Mouse (Mus musculus) MEL (cell line): ENCODE measurements around the gene Tom1l2. TPM values are rescaled to one million over a fixed set of nuclear protein-coding genes. Genes with fewer than 3 reads are reported as not detected.
A peak's percentile ranks its signal among the peaks of the same experiment; 100 is the strongest.

Experiments used
- DNase-seq: peaks from one replicate; pipeline ENCODE4 v3.0.0; 2011; ENCODE audit warnings: low read depth, low spot score
- H3K27ac ChIP-seq: 2 replicates; pipeline ENCODE4 v1.5.1; 2012; ENCODE audit warnings: low read depth, mild to moderate bottlenecking, control low read depth, low read length, moderate library complexity; ENCODE audit not compliant: control insufficient read depth
- H3K27me3 ChIP-seq, 2 experiments: fragments of 150-350 bp in 1 of 2; sonication (generic) in 1 of 2; 2 replicates each; pipeline ENCODE4 v1.6.1; 2012; ENCODE audit warnings: low read length in 2 of 2, mild to moderate bottlenecking in 2 of 2, improper control_type of control experiment in 1 of 2, moderate library complexity in 1 of 2; ENCODE audit not compliant: insufficient read depth in 2 of 2, control insufficient read depth in 1 of 2
- H3K36me3 ChIP-seq, 2 experiments: 2 replicates each; pipeline ENCODE4 v1.6.1; 2012 to 2014; ENCODE audit warnings: low read length in 2 of 2, improper control_type of control experiment in 1 of 2, inconsistent platforms in 1 of 2, mild to moderate bottlenecking in 1 of 2; ENCODE audit not compliant: insufficient read depth in 2 of 2, control insufficient read depth in 1 of 2
- H3K4me1 ChIP-seq, 2 experiments: fragments of 150-350 bp in 1 of 2; sonication (generic) in 1 of 2; 2 replicates each; pipeline ENCODE4 v1.6.1; 2012; ENCODE audit warnings: low read length in 2 of 2, improper control_type of control experiment in 1 of 2, mild to moderate bottlenecking in 1 of 2; ENCODE audit not compliant: insufficient read depth in 2 of 2, control insufficient read depth in 1 of 2
- H3K4me3 ChIP-seq, 2 experiments: fragments of 150-350 bp in 1 of 2; sonication (generic) in 1 of 2; 2 replicates each; pipeline ENCODE4 v1.5.1; 2012; ENCODE audit warnings: low read depth in 2 of 2, low read length in 2 of 2, mild to moderate bottlenecking in 2 of 2, moderate library complexity in 2 of 2, control low read depth in 1 of 2, improper control_type of control experiment in 1 of 2; ENCODE audit not compliant: control insufficient read depth in 1 of 2, insufficient read depth in 1 of 2
- H3K79me2 ChIP-seq: 2 replicates; pipeline ENCODE4 v1.6.1; 2012; ENCODE audit warnings: mild to moderate bottlenecking, low read length, moderate library complexity; ENCODE audit not compliant: control insufficient read depth, poor library complexity, insufficient read depth
- H3K9ac ChIP-seq: 2 replicates; pipeline ENCODE4 v1.6.1; 2012; ENCODE audit warnings: low read depth, mild to moderate bottlenecking, control low read depth, low read length, moderate library complexity; ENCODE audit not compliant: control insufficient read depth, poor library complexity, severe bottlenecking
- H3K9me3 ChIP-seq: fragments of 150-350 bp; sonication (generic); replicated peaks from 2 replicates; pipeline ENCODE4 v1.6.1; 2012; ENCODE audit warnings: mild to moderate bottlenecking, low read length, improper control_type of control experiment, moderate library complexity; ENCODE audit not compliant: insufficient read depth
- CHD2 ChIP-seq: IDR thresholded peaks from 2 replicates; pipeline ENCODE4 v1.6.1; 2011; ENCODE audit warnings: low read length, improper control_type of control experiment
- E2F4 ChIP-seq: IDR thresholded peaks from 2 replicates; pipeline ENCODE4 v1.6.1; 2011; ENCODE audit warnings: low read depth, low read length, improper control_type of control experiment, borderline replicate concordance
- HCFC1 ChIP-seq: IDR thresholded peaks from 2 replicates; pipeline ENCODE4 v1.6.1; 2012; ENCODE audit warnings: low read depth, mild to moderate bottlenecking, inconsistent platforms, low read length, improper control_type of control experiment, moderate library complexity
- MAX ChIP-seq: IDR thresholded peaks from 2 replicates; pipeline ENCODE4 v1.6.1; 2011; ENCODE audit warnings: low read length, improper control_type of control experiment
- MXI1 ChIP-seq: IDR thresholded peaks from 2 replicates; pipeline ENCODE4 v1.6.1; 2011; ENCODE audit warnings: mild to moderate bottlenecking, low read depth, low read length, improper control_type of control experiment
- POLR2A ChIP-seq, 2 experiments: IDR thresholded peaks; 2 replicates each; pipeline ENCODE4 v1.6.1; 2011 to 2012; ENCODE audit warnings: low read length in 2 of 2, mild to moderate bottlenecking in 2 of 2, control low read depth in 1 of 2, improper control_type of control experiment in 1 of 2, low read depth in 1 of 2, moderate library complexity in 1 of 2; ENCODE audit not compliant: control insufficient read depth in 1 of 2, insufficient read depth in 1 of 2, poor library complexity in 1 of 2
- USF1 ChIP-seq: IDR thresholded peaks from 2 replicates; pipeline ENCODE4 v1.6.1; 2014; ENCODE audit warnings: low read depth, mild to moderate bottlenecking, inconsistent platforms, low read length, improper control_type of control experiment, moderate library complexity
- ZMIZ1 ChIP-seq: IDR thresholded peaks from 2 replicates; pipeline ENCODE4 v1.6.1; 2012; ENCODE audit warnings: low read depth, mild to moderate bottlenecking, inconsistent platforms, low read length, improper control_type of control experiment, moderate library complexity
- ZNF384 ChIP-seq: IDR thresholded peaks from 2 replicates; pipeline ENCODE4 v1.6.1; 2012; ENCODE audit warnings: low read depth, mild to moderate bottlenecking, inconsistent platforms, low read length, improper control_type of control experiment
- polyA plus RNA-seq, 2 experiments: library from polyadenylated mRNA; stranded (reverse) in 1 of 2; unstranded in 1 of 2; fragments of >175 nt in 1 of 2; fragments of >200 nt in 1 of 2; gene quantifications; 2 replicates each; pipeline versions ENCODE4 v1.2.1 to v1.2.4; 2012; ENCODE audit warnings: low replicate concordance in 2 of 2, low read depth in 1 of 2; ENCODE audit not compliant: insufficient read length in 2 of 2, insufficient read depth in 1 of 2, missing spikeins in 1 of 2
- total RNA-seq: library from RNA; depleted of rRNA; stranded (reverse); fragments of 300-350 nt; gene quantifications from 2 replicates; pipeline ENCODE4 v1.2.3, GENCODE M21; 2012

Tom1l2 gene
- total and polyA plus RNA-seq, 3 experiments: 6.8 to 12.2 TPM; not detected in 1

- H3K9me3 ChIP-seq: no peaks in the 10 kb centered on the region
- H3K9ac ChIP-seq: no peak overlapping the region
- H3K27ac ChIP-seq: no peak overlapping the region
- H3K79me2 ChIP-seq: peaks cover 33% of the 10 kb centered on the region
- no peaks in the 10 kb centered on the region for H3K27me3 ChIP-seq
- peaks cover 4 to 18% of the 10 kb centered on the region in 2 experiments; a peak in 3 of 4 replicates for H3K4me1 ChIP-seq
- TF ChIP-seq POLR2A (IDR thresholded peaks at IDR 0.05; ENCODE audit: control insufficient read depth in 1 of 2, insufficient read depth in 1 of 2, low read depth in 1 of 2, low read length in 2 of 2, poor library complexity in 1 of 2) (peak in 1 of 2 experiments; percentile 10; a peak in 1 of 4 replicates), E2F4 (no peak)
- no peak for DNase-seq
- peaks cover 11 to 33% of the 10 kb centered on the region in 2 experiments for H3K36me3 ChIP-seq
- H3K4me3 ChIP-seq: no peak overlapping the region
These were observed 147.7 kb downstream of the Tom1l2 start for GRCm38 (mm10) chr11:60205026-60205425.

- DNase-seq: no peak
These were observed 149.7 kb downstream of the Tom1l2 start for GRCm38 (mm10) chr11:60202710-60203638.

GRCm38 (mm10) chr11:60200384-60200783, 152.3 kb downstream of the Tom1l2 start:
- H3K4me3 ChIP-seq: no peak overlapping the region
- no peaks in the 10 kb centered on the region for H3K27me3 ChIP-seq
- no peaks in the 10 kb centered on the region for H3K4me1 ChIP-seq
- no peak for DNase-seq
- H3K9ac ChIP-seq: no peak overlapping the region
- H3K9me3 ChIP-seq: no peaks in the 10 kb centered on the region
- H3K79me2 ChIP-seq: no peaks in the 10 kb centered on the region
- H3K27ac ChIP-seq: no peak overlapping the region
- peaks cover 0 to 29% of the 10 kb centered on the region in 2 experiments; a peak in 2 of 4 replicates for H3K36me3 ChIP-seq
- TF ChIP-seq ZNF384 (no peak), HCFC1 (no peak), ZMIZ1 (0 out of 2 replicates have a peak, but pooled peaks have one; percentile 48)
- TF ChIP-seq, all 39 proteins: peak for 1

More at GRCm38 (mm10) chr11:60202710-60203638, 149.7 kb downstream of the Tom1l2 start:
- H3K36me3 ChIP-seq: peaks cover 0 to 38% of the 10 kb centered on the region in 2 experiments; a peak in 2 of 4 replicates
- no peak overlapping the region for H3K9ac ChIP-seq
- TF ChIP-seq ZMIZ1: 0 out of 2 replicates have a peak, but pooled peaks have one; percentile 20
- no peak for TF ChIP-seq USF1
- TF ChIP-seq CHD2: no peak
- TF ChIP-seq E2F4: no peak
- peak in 1 of 2 experiments; percentile 6; a peak in 1 of 4 replicates for TF ChIP-seq POLR2A (IDR thresholded peaks at IDR 0.05; ENCODE audit: control insufficient read depth in 1 of 2, insufficient read depth in 1 of 2, low read depth in 1 of 2, low read length in 2 of 2, poor library complexity in 1 of 2)
- TF ChIP-seq MAX: no peak
- no peak for TF ChIP-seq MXI1
- H3K4me1 ChIP-seq: peaks cover 0 to 2% of the 10 kb centered on the region in 2 experiments; a peak in 1 of 4 replicates
- H3K4me3 ChIP-seq: no peak overlapping the region
- no peaks in the 10 kb centered on the region for H3K9me3 ChIP-seq
- H3K79me2 ChIP-seq: peaks cover 12% of the 10 kb centered on the region
- no peaks in the 10 kb centered on the region for H3K27me3 ChIP-seq
- no peak overlapping the region for H3K27ac ChIP-seq
